In genomic region chr11:117343800-117344199, GRCm38 (mm10) we compare ENCODE assay signal across 8 mouse cellular contexts.
DNase-seq lines count a peak whose midpoint lies in the region; ATAC-seq lines count a peak whose summit lies in the region.
"Had no signal": no experiment of that assay in that cellular context is flagged by ENCODE, and none has a peak within 500 bp of the region (broad histone marks: within the 10 kb centered on the region; RNA-seq: fewer than 3 reads in every experiment).

No protein-coding gene starts in this region.

- H3K9ac ChIP-seq in liver, embryonic 12.5 days: no peak overlapping the region
- no peak overlapping the region for H3K9ac ChIP-seq in liver, embryonic 11.5 days (ENCODE audit: low read depth, low read length)
- no peak overlapping the region for H3K9ac ChIP-seq in embryonic facial prominence, embryonic 14.5 days (ENCODE audit: low read depth, low read length)
- H3K9ac ChIP-seq in hindbrain, embryonic 16.5 days (ENCODE audit: low read depth, low read length): no peak overlapping the region

- H3K27me3 ChIP-seq in liver, embryonic 12.5 days (replicated peaks): no peaks in the 10 kb centered on the region
- no peaks in the 10 kb centered on the region for H3K27me3 ChIP-seq in liver, embryonic 11.5 days (replicated peaks; ENCODE audit: control insufficient read depth, insufficient read depth, low read length)
- H3K27me3 ChIP-seq in embryonic facial prominence, embryonic 14.5 days (replicated peaks; ENCODE audit: control insufficient read depth, insufficient read depth, low read length): no peaks in the 10 kb centered on the region
- H3K27me3 ChIP-seq in hindbrain, embryonic 16.5 days (replicated peaks; ENCODE audit: control insufficient read depth, insufficient read depth, low read length): no peaks in the 10 kb centered on the region

- ATAC-seq in liver, embryonic 12.5 days: no peak
- no peak for ATAC-seq in liver, embryonic 11.5 days (replicated peaks; ENCODE audit: low FRiP score)
- no peak for ATAC-seq in embryonic facial prominence, embryonic 14.5 days (ENCODE audit: low read depth)
- no peak for ATAC-seq in hindbrain, embryonic 16.5 days
- ATAC-seq in megakaryocyte, adult 5-6 weeks (ENCODE audit: poor library complexity, severe bottlenecking): 0 out of 2 replicates have a peak, but pooled peaks have one; percentile 24

- H3K27ac ChIP-seq in liver, embryonic 12.5 days: peak overlapping the region; percentile 49
- H3K27ac ChIP-seq in liver, embryonic 11.5 days (ENCODE audit: low read depth, low read length): no peak overlapping the region
- H3K27ac ChIP-seq in embryonic facial prominence, embryonic 14.5 days (replicated peaks; ENCODE audit: low read depth, low read length): peak overlapping the region; percentile 84; the same call in 1 of the 2 replicates
- H3K27ac ChIP-seq in hindbrain, embryonic 16.5 days (ENCODE audit: low read depth, low read length): peak overlapping the region; percentile 75; the same call in 1 of the 2 replicates

- DNase-seq in liver, embryonic 11.5 days (ENCODE audit: low spot score): no peak
- DNase-seq in embryonic facial prominence, embryonic 14.5 days (ENCODE audit: low spot score): no peak
- DNase-seq in MN1 (ENCODE audit: low spot score): no peak
- no peak for DNase-seq in layer of hippocampus, adult 8-10 months (ENCODE audit: low spot score in 2 of 2)
- DNase-seq: cerebellum, adult 9-10 months had no signal

- no peak overlapping the region for H3K4me3 ChIP-seq in liver, embryonic 12.5 days
- H3K4me3 ChIP-seq in liver, embryonic 11.5 days (ENCODE audit: low read depth, low read length): no peak overlapping the region
- H3K4me3 ChIP-seq in embryonic facial prominence, embryonic 14.5 days (ENCODE audit: low read depth, low read length): no peak overlapping the region
- no peak overlapping the region for H3K4me3 ChIP-seq in hindbrain, embryonic 16.5 days (ENCODE audit: low read length)

- peaks cover 8% of the 10 kb centered on the region; the same call in 1 of the 2 replicates for H3K36me3 ChIP-seq in liver, embryonic 12.5 days
- peaks cover 4% of the 10 kb centered on the region; the same call in 1 of the 2 replicates for H3K36me3 ChIP-seq in liver, embryonic 11.5 days (ENCODE audit: control insufficient read depth, insufficient read depth, low read length)
- H3K36me3 ChIP-seq in embryonic facial prominence, embryonic 14.5 days (ENCODE audit: control insufficient read depth, insufficient read depth, low read length): 0 out of 2 replicates have a peak, but pooled peaks cover 2% of the 10 kb centered on the region
- no peaks in the 10 kb centered on the region for H3K36me3 ChIP-seq in hindbrain, embryonic 16.5 days (ENCODE audit: control insufficient read depth, insufficient read depth, low read length)

- H3K4me2 ChIP-seq in liver, embryonic 12.5 days: no peak overlapping the region
- H3K4me2 ChIP-seq in liver, embryonic 11.5 days: no peak overlapping the region
- H3K4me2 ChIP-seq in embryonic facial prominence, embryonic 14.5 days (ENCODE audit: low read depth, low read length): no peak overlapping the region
- no peak overlapping the region for H3K4me2 ChIP-seq in hindbrain, embryonic 16.5 days (ENCODE audit: low read length)

- 64% methylated on average over 5 of the region's 5 CpGs for WGBS in liver, embryonic 12.5 days (ENCODE audit: insufficient replicate concordance)
- 80% methylated on average over 5 of the region's 5 CpGs for WGBS in liver, embryonic 11.5 days
- WGBS in embryonic facial prominence, embryonic 14.5 days: 83% methylated on average over 5 of the region's 5 CpGs
- WGBS in hindbrain, embryonic 16.5 days: 84% methylated on average over 5 of the region's 5 CpGs

- no peaks in the 10 kb centered on the region for H3K9me3 ChIP-seq in liver, embryonic 12.5 days (replicated peaks)
- H3K9me3 ChIP-seq in liver, embryonic 11.5 days (ENCODE audit: control insufficient read depth, low read length): no peaks in the 10 kb centered on the region
- no peaks in the 10 kb centered on the region for H3K9me3 ChIP-seq in embryonic facial prominence, embryonic 14.5 days (ENCODE audit: control insufficient read depth, low read length)
- no peaks in the 10 kb centered on the region for H3K9me3 ChIP-seq in hindbrain, embryonic 16.5 days (ENCODE audit: control insufficient read depth, low read length)

- peaks cover 87% of the 10 kb centered on the region for H3K4me1 ChIP-seq in liver, embryonic 12.5 days
- H3K4me1 ChIP-seq in liver, embryonic 11.5 days (replicated peaks; ENCODE audit: control insufficient read depth, insufficient read depth, low read length): peaks cover 71% of the 10 kb centered on the region
- H3K4me1 ChIP-seq in embryonic facial prominence, embryonic 14.5 days (ENCODE audit: control insufficient read depth, insufficient read depth, low read length): peaks cover 72% of the 10 kb centered on the region
- peaks cover 63% of the 10 kb centered on the region for H3K4me1 ChIP-seq in hindbrain, embryonic 16.5 days (ENCODE audit: control insufficient read depth, insufficient read depth, low read depth, low read length)
